Comparison of ENCODE assay signal across 26 mouse cellular contexts in the genomic region with DNA sequence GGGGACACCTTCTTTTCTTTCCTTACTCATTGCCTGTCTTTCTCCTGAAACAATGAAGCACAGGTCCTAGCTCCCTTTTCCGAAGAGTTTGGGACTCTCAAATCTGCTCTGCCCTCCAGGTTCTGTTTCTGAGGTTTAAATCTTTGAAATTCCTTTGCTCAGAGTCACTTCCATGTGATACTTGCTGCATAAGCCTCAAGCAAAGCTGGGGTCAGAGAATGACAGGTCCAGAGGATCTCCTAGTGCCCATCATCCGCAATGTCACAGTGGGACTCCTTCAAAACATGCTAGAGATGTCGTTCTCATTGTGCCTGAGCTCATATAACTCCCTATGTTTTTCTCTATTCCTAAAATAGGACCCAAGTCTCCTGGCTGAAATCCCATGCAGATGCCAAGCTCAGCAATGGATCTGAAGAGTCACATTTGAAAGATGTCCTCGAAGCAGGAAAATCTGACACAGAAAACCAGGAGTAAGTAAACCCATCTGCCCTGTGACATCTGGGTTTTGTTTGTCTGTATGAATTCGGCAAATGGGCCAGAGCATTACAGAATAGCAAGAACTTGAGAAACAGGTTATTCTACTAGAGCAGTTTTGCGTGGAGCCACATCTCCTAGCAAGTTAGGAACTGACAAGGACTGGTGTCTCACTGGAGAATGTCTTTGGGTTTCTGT.
DNase-seq lines count a peak whose midpoint lies in the region; ATAC-seq lines count a peak whose summit lies in the region.
"Had no signal": no experiment of that assay in that cellular context is flagged by ENCODE, and none has a peak within 500 bp of the region (broad histone marks: within the 10 kb centered on the region; RNA-seq: fewer than 3 reads in every experiment).

No protein-coding gene starts in this region.

- DNase-seq in embryo, embryonic 10.5 days (ENCODE audit: low spot score) = peak; percentile 32
- DNase-seq in embryo, embryonic 10 days (ENCODE audit: low spot score) = no peak
- DNase-seq in midbrain, embryonic 11.5 days (ENCODE audit: low spot score, missing footprints) = peak; percentile 73
- DNase-seq in midbrain, embryonic 14.5 days = no peak
- no peak for DNase-seq in layer of hippocampus, adult 11-12 months (ENCODE audit: low spot score)
- no peak for DNase-seq in kidney, postnatal 36 days
- DNase-seq: adrenal gland, adult 2 months; cerebellum, adult 2 months; cerebellum, postnatal 25 days; gastrocnemius, postnatal 10 days; heart, adult 11 months; kidney, postnatal 14 days; liver, embryonic 13.5 days; lung, adult 2 months; retina, postnatal 1 day; thymus, postnatal 25 days had no signal

- no peaks in the 10 kb centered on the region for H3K9me3 ChIP-seq in midbrain, embryonic 11.5 days (ENCODE audit: control insufficient read depth, low read length)
- no peaks in the 10 kb centered on the region for H3K9me3 ChIP-seq in midbrain, embryonic 14.5 days (ENCODE audit: control insufficient read depth, low read length)
- H3K9me3 ChIP-seq in embryonic facial prominence, embryonic 13.5 days = no peaks in the 10 kb centered on the region
- H3K9me3 ChIP-seq: embryonic facial prominence, embryonic 12.5 days; intestine, embryonic 15.5 days; liver, embryonic 13.5 days; midbrain, embryonic 15.5 days; neural tube, embryonic 13.5 days; stomach, embryonic 15.5 days had no signal

- 76% methylated on average over 6 of the region's 6 CpGs for WGBS in midbrain, embryonic 11.5 days
- WGBS in midbrain, embryonic 14.5 days = 80% methylated on average over 6 of the region's 6 CpGs
- WGBS in embryonic facial prominence, embryonic 13.5 days = 29% methylated on average over 6 of the region's 6 CpGs

- H3K27ac ChIP-seq in midbrain, embryonic 11.5 days (ENCODE audit: low read depth, low read length) = no peak overlapping the region
- H3K27ac ChIP-seq in midbrain, embryonic 14.5 days (replicated peaks; ENCODE audit: low read depth, low read length) = no peak overlapping the region
- peak overlapping the region; percentile 69 for H3K27ac ChIP-seq in embryonic facial prominence, embryonic 13.5 days
- H3K27ac ChIP-seq: embryonic facial prominence, embryonic 12.5 days; intestine, embryonic 15.5 days; liver, embryonic 13.5 days; midbrain, embryonic 15.5 days; neural tube, embryonic 13.5 days; stomach, embryonic 15.5 days had no signal

- H3K4me2 ChIP-seq in midbrain, embryonic 11.5 days = no peak overlapping the region
- H3K4me2 ChIP-seq in midbrain, embryonic 14.5 days (ENCODE audit: low read length) = no peak overlapping the region
- H3K4me2 ChIP-seq in embryonic facial prominence, embryonic 13.5 days = no peak overlapping the region
- H3K4me2 ChIP-seq: embryonic facial prominence, embryonic 12.5 days; heart, embryonic 11.5 days; intestine, embryonic 15.5 days; liver, embryonic 13.5 days; midbrain, embryonic 15.5 days; neural tube, embryonic 13.5 days; stomach, embryonic 15.5 days had no signal

- H3K9ac ChIP-seq in midbrain, embryonic 11.5 days (ENCODE audit: low read length) = no peak overlapping the region
- H3K9ac ChIP-seq in midbrain, embryonic 14.5 days (replicated peaks; ENCODE audit: low read length) = no peak overlapping the region
- no peak overlapping the region for H3K9ac ChIP-seq in embryonic facial prominence, embryonic 13.5 days
- H3K9ac ChIP-seq: embryonic facial prominence, embryonic 12.5 days; intestine, embryonic 15.5 days; liver, embryonic 13.5 days; midbrain, embryonic 15.5 days; neural tube, embryonic 13.5 days; stomach, embryonic 15.5 days had no signal

- ATAC-seq in midbrain, embryonic 11.5 days (ENCODE audit: low FRiP score) = no peak
- no peak for ATAC-seq in midbrain, embryonic 14.5 days (ENCODE audit: low FRiP score, low TSS enrichment)
- ATAC-seq in embryonic facial prominence, embryonic 13.5 days (ENCODE audit: insufficient number of reproducible peaks, insufficient read depth, low FRiP score, low TSS enrichment, low read depth) = no peak
- ATAC-seq: hindbrain, embryonic 16.5 days; intestine, embryonic 15.5 days; midbrain, embryonic 15.5 days; Patski had no signal

- no peak overlapping the region for H3K4me3 ChIP-seq in midbrain, embryonic 11.5 days (ENCODE audit: low read depth, low read length)
- no peak overlapping the region for H3K4me3 ChIP-seq in midbrain, embryonic 14.5 days (replicated peaks; ENCODE audit: low read depth, low read length)
- no peak overlapping the region for H3K4me3 ChIP-seq in embryonic facial prominence, embryonic 13.5 days
- H3K4me3 ChIP-seq: embryonic facial prominence, embryonic 12.5 days; intestine, embryonic 15.5 days; liver, embryonic 13.5 days; megakaryocyte, embryonic 14.5 days; midbrain, embryonic 15.5 days; neural tube, embryonic 13.5 days; stomach, embryonic 15.5 days had no signal

- no peaks in the 10 kb centered on the region for H3K36me3 ChIP-seq in midbrain, embryonic 11.5 days (ENCODE audit: control insufficient read depth, insufficient read depth, low read length)
- H3K36me3 ChIP-seq in midbrain, embryonic 14.5 days (ENCODE audit: control insufficient read depth, insufficient read depth, low read length) = no peaks in the 10 kb centered on the region
- no peaks in the 10 kb centered on the region for H3K36me3 ChIP-seq in embryonic facial prominence, embryonic 13.5 days
- H3K36me3 ChIP-seq: embryonic facial prominence, embryonic 12.5 days; intestine, embryonic 15.5 days; liver, embryonic 13.5 days; midbrain, embryonic 15.5 days; neural tube, embryonic 13.5 days; stomach, embryonic 15.5 days had no signal

- H3K27me3 ChIP-seq in midbrain, embryonic 11.5 days (ENCODE audit: control insufficient read depth, insufficient read depth, low read length) = no peaks in the 10 kb centered on the region
- H3K27me3 ChIP-seq in midbrain, embryonic 14.5 days (ENCODE audit: control insufficient read depth, insufficient read depth, low read length) = no peaks in the 10 kb centered on the region
- H3K27me3 ChIP-seq in embryonic facial prominence, embryonic 13.5 days = no peaks in the 10 kb centered on the region
- H3K27me3 ChIP-seq: embryonic facial prominence, embryonic 12.5 days; intestine, embryonic 15.5 days; liver, embryonic 13.5 days; megakaryocyte, embryonic 14.5 days; midbrain, embryonic 15.5 days; neural tube, embryonic 13.5 days; stomach, embryonic 15.5 days had no signal

- H3K4me1 ChIP-seq in midbrain, embryonic 11.5 days (ENCODE audit: control insufficient read depth, insufficient read depth, low read length) = no peaks in the 10 kb centered on the region
- no peaks in the 10 kb centered on the region for H3K4me1 ChIP-seq in midbrain, embryonic 14.5 days (ENCODE audit: control insufficient read depth, insufficient read depth, low read length)
- peaks cover 18% of the 10 kb centered on the region for H3K4me1 ChIP-seq in embryonic facial prominence, embryonic 13.5 days
- H3K4me1 ChIP-seq: intestine, embryonic 15.5 days; liver, embryonic 13.5 days; megakaryocyte, embryonic 14.5 days; midbrain, embryonic 15.5 days; neural tube, embryonic 13.5 days; stomach, embryonic 15.5 days had no signal

Comparison
In these comparisons a context has a peak if more than half of its experiments do, and no peak if none do; other contexts are left out.
1. DNase-seq: peak in embryo, embryonic 10.5 days (single experiment) and midbrain, embryonic 11.5 days (single experiment); none in embryo, embryonic 10 days (single experiment), midbrain, embryonic 14.5 days (single experiment), layer of hippocampus, adult 11-12 months (single experiment) and kidney, postnatal 36 days (0 of 2).